Mouse (Mus musculus) c-Kit-positive CD71-positive TER-119-positive erythroid progenitor cells, embryonic 14.5 days (primary cell): ENCODE data around the gene Nfix.

Experiments used
- DNase-seq: peaks from one replicate; pipeline ENCODE4 v3.0.0-alpha.2; 2013; ENCODE audit warnings: low spot score

Gene Nfix

DNA sequence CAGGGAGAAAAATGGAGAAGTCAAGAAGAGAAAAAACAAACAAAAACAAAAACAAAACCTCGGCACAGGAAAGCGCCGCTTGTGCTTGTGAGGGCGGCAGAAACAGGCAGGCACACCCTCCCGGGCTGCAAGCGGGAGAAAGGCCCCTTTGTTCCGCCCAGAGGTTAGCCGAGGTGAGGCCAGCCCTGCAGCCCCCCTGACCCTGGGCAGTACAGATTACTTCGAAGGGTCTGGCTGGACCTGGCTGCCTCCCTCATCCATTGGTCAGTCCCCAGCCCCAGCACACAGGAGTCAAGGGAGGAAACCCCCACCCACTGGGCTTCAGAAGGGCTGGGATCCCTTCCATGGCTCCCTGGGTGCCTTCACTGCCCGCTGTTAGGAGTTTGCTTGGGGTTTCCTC, 61.9 kb downstream of the Nfix start:
- DNase-seq: no peak

DNA sequence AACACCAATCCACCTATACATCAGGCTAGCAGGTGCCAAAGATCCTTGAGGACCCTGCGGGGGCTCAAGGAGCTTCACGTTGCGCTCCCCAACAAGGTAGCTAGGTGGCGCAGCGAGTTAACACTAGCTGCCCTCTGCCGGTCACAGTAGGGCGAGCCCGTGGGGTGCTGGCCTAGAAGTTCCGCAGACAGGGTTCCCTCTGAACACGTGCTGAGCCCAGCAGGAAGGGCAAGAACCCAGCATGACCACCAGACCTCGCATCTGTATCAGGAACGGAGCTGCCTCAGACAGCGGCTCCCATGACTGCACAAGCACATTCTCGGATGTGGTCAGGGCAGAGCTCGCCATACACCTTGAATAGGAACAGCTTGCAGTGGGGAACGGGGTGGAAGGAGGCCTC, 62.5 kb downstream of the Nfix start:
- peak; percentile 79 for DNase-seq

DNA sequence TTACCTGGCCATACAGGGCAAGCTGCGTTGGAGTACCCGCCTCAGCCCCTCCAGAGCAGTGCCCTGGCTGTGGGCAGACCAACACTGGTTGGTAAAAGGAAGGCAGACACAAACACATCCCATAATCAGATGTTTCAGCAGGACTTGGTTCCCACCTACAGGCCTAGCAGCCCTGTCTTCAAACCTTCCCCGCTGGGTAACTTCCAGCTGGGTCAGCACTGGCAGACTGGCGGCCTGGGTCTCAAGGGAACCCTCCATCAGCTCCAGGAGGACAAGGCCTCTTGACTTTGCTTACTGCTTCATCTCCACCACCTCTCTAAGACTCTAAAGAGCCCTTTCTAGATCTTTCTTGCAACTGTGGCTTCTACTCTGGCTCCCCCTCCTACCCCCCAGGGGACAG, 63.6 kb downstream of the Nfix start:
- no peak for DNase-seq

DNA sequence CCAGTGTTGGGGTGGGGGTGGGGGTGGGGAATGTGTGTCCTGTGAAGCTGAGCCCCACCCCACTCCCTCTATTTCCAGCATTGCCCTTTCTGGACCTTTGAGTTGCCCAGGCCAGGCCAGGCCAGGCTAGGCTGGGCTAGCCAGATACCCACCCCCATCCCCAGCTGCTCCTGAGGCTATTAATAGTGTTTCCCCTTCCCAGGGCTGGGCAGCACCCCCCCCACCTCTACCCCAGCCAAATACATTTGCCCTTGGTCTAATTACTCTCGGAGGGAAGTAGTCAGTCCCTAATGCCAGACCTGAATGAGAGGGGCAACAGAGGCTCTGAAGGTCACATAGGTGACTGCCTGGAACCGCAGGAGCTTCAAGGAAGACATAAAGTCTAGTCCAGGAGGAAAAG, 64.5 kb downstream of the Nfix start:
- DNase-seq: no peak

DNA sequence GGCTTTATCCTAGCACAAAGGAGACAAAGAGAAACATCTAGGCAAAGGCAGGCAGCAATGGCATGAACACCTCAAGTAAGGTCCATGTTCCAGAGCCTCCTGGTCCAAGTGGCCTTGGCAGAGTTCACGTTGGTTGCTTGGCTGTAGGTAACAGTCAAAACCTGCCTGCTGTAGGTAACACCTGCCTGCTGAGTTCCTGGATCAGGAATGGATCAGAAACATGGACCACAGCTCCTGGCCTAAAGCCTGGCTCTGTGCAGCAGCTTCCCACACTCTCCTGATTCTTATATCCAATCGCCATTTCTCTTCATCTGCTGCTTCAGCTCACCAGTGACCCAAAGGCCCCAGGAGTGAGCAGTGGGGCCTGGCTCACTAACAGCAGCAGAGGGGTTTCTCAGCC, 65.5 kb downstream of the Nfix start:
- no peak for DNase-seq

DNA sequence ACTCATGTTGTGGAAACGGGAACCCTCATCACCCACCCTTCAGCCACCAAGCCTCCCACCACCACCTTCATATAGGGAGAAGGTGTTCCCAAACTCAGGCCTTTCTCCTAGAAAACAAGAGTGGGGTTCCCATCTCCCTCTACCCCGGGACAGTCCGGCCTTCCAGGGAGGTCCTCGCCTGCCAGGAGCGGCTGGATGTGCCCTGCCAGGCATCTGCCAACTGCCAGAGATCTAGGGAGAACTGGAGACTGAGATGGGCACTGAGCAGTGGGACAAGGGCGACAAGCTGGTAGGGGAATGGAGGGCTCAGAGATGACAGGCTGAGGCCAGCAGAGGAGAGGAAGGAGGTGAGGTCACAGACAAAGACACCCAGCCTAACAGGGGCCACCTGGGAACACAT, 66.2 kb downstream of the Nfix start:
- no peak for DNase-seq

DNA sequence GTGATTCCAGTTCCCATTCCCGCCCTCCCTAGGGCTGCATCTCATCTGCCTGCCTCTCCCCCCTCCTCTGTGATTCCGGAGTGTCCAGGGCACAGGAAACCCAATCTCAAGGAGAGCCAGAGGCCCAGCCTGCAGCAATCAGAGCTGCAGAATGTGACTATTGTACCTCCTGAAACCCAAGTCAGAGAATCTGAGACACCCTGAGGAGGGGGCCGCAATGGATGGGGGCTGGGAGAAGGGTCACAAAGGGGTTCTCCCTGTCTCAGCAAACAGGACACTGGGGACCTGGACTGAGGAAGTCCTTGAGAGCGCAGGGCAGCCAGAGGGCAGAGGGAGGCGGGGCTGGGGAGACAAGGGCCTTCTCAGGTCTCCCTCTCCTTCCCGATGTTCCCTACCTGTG, 67.1 kb downstream of the Nfix start:
- no peak for DNase-seq

DNA sequence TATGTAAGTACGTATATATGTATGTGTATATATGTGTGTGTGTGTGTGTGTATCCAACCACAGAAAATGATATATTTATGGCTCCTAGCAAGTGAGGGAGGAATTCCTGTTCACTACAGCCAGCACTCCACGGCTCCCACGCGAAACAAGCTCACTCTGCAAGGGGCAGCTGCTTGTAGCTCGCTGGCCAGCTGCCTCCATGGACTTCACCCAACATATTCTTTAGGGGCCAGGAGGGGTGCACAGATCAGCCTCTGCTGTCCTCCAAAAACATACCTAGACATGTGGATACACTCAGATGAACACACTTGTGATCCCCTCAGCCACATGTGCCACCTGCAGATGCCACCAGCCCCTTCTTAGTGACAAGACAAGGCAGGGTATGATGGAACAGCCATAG, 67.6 kb downstream of the Nfix start:
- DNase-seq: no peak

DNA sequence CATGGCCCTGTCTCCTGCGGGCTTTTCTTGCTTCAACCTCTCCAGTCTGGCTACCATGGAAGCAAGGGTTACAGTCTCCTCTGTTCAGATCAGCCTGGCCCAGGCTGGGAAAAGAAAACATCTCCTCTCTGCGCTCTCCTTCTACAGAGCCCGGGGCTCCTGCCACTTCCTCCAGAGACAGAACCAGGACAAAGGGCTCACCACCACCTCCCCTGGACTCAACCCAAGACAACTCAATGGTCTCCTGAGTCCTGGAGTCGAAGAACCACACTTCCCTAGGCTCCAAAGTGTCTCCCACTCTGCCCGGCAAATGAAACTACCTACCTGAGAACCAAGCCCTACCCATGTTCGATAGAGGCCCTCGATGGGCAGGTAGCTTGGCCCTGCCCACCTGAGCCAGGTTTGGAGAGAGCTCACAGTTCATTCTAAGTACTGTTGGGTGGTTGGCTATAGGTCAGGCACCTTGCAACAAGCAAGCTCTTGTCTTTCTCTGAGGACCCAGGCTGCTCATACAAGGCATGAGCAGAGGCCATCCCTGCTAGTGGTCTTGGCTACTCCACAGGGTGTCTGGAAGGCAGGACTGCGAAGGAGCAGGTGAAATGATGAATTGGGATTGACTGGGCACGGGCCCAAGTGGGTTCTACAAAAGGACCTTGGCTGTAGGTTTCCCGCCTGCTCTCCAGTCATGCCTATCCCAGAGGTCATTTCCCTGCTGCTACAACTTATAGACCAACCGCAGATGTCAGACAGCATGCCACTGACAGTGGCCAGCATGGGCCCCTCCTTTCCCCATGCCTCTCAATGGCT, 68.6 kb downstream of the Nfix start:
- no peak for DNase-seq

DNA sequence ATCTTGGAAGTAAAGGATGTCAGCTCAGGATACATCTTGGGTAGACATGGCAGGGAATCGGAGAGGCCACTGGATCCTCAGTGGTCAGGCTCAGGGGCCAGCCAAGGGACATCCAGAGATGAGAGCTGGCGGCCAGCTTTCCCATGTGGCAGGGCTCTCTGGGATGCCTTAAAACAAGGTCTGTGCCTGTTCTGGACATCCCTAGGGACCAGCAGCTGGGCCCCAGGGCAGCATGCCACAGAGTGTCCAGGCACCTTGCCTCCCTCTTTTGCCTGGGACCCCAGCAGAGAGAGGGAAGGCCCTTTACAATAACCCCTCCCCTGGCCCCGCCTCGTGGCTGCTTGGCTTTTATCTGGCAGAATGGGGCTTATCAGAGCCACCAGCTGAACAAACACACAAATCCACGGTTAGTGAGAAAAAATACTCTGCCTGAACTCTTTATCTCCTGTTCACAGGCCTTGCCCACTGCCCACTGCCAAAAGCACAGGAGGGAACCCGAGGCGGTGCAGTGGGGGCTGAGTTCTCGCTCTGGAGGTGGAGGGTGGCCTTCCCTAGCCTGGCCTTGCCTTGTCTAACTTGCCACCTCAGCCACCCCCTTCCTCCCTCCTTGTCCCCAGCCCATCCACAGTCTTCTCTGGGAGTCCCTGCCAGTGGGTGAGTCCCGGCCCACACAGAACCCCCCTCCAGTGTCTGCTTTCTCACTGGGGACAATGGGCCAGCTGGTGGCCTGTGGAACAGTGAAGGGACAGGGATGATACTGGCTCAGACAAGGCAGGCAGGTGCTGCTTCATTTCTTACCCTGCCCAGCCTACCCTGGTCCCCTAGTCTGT, 69.4 kb downstream of the Nfix start:
- peak; percentile 91 for DNase-seq

DNA sequence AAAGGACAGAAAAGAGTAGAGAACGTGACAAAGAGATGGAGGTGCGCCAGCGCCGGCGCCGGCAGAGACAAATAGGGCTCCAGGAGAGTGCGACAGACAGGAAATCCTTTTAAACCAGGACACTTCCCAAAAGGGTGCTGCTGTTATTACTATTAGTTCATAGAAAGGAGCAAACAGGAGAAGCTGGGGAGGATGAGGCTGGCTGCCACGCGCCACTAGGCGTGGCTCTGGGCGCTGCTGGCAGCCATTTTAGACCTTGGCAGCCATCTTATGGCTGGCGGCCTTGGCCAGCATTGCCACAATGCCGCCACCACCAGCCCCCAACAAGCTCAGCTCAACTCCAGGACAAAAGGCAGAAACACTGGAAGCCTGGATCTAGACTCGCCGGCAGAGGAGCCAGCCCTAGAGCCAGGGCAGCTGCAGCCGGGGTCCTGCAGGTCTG, 70.2 kb downstream of the Nfix start:
- no peak for DNase-seq

DNA sequence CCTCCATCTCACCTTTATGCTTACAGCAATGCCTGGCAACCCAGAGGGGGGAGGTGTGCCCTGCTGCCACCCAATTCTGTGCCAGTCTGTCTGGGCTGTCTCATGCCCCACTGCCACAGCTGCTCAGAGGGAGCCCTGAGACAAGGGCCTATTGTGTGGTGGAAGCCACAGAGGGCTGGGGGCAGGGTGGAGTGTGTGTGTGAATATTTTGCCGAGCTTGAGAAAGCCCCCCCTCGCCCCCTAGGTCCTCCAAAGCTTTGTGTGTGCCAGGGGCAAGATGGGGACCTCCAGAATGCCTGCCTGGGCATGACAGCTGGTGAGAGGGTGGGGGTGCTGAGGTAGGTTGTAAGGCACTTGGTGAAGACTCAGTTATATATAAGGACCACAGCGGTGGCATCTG, 71.7 kb downstream of the Nfix start:
- DNase-seq: no peak

DNA sequence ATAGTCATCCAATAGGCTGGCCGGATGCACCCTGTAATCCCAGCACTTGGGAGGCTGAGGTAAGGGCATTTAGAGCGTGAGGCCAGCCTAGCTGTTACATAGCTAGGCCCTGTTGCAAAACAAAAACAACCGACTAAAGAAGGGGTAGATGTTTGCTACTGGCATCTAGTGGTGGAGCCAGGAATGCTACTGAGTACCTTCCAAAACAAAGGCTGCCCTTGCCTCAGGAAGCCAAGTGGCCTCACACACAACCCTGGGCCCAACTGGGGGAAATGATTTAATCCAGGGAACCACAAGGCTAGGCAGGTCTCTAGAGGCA, 74.2 kb downstream of the Nfix start:
- DNase-seq: no peak

DNA sequence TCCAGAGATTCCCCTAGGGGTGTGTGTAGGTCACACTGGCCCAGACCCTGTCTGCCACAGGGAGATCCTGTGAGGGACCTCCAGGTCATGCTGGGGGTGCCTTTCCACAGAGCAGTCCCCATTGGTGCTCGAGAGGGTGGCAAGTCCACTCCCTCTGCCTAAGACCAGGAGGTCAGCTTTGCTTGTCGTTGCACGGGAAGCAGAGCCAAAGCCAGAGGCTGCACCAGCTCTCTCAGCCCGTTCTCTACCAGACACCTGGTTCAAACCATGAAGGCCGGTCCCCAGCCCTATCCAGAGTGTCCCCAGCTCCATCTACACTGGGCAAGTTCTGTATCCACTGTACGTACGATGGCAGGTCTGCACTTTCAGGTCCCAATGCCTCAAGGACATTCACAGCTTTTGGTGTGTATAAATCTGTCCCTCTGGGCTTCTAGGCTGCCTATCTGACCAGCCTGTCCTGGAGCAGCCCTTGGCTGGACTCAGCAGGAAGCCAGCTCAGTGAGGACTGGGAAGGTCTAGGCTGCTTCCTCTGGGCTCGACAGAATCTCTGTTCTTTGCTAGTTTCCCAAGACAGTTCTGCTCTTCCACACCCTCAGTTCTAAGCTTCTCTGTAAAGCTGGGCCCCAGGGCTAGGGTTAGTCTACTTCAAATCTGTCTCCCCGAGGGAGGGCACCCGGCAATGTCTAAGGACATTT, 74.8 kb downstream of the Nfix start:
- DNase-seq: no peak

DNA sequence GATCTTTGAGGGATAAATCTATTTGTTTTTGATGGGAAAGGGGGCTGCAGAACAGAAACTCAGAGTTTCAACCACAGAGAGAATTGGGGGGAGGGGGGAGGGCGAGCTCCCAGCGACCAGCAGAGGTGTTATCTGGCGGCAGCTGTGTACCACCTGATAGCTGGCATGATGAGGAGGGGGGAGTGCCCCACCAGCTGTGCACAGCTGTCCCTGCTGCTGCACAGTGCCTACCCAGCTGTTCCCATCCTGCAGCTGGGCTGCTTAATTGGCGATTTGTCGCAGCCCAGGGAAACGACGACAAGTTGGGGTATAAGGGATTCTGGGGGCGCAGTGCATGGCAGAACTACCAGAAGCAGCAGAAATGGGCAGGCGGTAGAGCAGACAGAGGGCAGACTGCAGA, 75.5 kb downstream of the Nfix start:
- DNase-seq: no peak

DNA sequence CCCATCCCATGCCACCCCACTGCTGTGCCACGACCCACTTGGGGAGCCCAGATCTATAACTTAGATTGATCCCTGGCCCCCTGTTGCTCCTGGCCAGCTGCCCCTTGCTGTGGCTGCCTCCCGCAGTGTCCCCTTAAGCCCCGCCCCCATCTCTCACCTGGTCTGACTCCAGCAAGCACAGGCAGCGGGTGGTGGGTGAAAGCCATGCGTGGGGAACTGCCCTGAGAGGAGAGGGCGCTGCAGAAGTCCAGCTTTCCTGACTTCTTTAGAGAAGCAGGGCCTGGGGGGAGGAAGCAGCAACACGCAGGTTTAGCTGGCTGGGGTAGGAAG, 76.6 kb downstream of the Nfix start:
- DNase-seq: no peak

DNA sequence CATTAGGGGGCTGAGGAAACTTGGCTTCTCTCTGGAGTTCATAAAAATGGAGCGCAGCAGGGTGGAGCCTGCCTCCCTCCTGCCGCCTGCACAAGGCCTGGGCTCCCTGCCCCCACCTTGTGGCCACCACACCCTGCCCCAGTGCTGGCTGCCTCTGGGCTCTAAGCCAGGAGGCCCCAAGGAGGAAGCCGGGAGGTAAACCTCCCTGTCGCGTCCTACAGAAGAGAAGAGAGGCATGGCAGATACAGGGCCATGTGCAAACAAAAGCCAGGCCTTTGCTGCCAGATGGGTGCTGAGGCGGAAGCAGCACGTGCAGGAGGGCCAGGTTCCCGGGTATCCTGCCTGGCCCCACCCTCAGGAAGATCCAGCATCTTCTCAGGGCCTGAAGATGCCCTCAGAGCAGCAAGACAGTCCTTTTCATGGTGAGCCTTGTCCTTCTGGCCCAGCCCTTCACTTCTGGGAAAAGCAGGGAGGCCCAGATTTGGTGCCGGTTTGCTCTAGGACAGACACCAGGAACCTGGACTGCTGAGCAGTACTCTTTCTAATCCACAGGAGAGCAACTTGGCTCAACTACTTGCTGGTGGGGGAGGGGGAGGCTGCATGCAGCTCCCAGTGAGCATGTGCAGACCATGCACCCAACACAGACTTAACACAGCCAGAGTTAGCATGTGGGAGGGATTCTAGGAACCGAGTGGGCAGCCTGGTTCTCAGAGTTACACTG, 77.1 kb downstream of the Nfix start, which contains the start of gene G430095P16Rik:
Gene G430095P16Rik (plus strand): TSS at position 158 of the 721 bp plus-strand sequence.
- peak; percentile 81 for DNase-seq

DNA sequence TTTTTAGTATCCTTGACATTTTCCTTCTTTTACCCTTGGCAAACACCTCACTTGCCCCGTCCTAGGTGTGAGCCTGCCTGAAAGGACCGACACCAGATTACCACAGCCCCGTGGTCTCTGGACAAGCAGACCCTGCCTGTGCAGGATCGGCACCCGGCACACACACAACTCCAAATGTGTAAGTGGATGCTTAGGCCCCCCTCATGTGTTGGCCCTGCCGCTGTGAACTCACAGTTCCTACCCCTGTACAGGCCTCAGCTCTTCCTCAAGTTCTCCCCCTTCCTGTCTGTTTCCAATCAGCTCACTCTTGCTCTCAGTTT, 77.7 kb downstream of the Nfix start:
- no peak for DNase-seq

DNA sequence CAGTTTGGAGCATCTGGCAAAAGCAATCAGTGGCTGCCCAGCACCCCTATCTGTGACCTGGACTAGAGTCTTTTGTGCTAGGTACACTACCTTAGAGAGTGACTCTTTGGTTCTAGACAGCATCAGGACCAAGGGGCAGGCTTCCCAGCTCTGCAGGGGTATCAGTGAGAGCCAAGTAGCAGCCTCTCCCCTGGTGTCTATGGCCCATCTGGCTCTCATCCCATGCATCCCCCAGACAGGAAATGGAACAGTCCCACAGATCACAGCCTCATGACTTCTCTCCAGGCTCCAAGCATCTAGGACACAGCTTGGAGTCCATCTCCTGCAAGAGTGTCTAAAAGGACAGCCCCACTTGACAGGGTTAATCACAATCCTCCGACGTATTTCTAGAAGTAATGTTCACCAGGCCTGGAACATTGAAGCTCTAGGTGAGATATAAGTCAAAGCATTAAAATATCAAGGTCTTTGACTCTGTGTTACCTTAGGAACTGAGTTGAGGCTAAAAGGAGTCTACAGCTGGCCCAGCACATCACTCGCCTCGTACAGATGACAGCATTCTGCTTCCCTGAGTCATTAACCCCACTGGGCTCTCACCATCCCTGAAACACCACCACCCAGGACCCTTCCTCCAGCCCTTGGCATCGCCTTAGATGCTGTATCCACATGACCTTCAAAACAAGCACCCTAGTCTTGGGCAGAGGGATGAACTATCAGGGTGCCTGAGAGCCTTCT, 81.0 kb downstream of the Nfix start:
- no peak for DNase-seq

DNA sequence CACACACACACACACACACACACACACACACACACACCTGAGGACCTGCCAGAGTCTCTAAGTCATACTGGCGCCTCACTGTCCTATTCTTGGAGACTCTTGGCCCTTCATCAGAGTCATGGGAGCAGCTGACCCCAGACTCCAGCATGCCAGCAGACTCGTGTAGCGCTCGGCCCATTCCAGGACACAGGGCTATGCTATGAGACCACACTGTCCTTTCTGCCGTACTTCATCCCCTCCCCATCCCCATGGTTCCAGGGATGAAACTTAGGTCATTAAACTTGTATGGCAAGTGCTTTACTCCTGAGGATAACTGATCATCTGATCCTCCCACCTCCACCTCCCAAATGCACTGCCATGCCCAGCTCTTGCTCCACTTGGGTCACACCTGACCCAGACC, 81.7 kb downstream of the Nfix start:
- DNase-seq: no peak

DNA sequence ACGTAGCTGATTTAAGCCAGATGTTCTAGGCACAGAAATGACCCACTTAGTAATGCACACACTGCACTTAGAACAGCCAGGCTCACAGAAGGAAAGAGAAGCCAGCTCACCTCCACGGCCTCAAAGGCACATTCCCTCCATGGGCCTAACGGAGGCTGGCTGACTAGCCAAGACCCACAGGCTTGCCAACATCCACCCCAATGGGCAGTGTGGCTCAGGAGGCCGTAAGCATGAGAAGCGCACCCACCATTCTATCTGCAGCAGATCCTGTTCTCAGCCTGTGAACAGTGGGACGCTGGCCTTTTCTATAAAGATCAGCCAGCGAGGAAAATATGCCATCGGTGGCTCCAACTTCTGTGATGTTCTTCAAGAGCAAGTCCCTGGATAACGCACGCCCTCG, 83.4 kb downstream of the Nfix start:
- no peak for DNase-seq

DNA sequence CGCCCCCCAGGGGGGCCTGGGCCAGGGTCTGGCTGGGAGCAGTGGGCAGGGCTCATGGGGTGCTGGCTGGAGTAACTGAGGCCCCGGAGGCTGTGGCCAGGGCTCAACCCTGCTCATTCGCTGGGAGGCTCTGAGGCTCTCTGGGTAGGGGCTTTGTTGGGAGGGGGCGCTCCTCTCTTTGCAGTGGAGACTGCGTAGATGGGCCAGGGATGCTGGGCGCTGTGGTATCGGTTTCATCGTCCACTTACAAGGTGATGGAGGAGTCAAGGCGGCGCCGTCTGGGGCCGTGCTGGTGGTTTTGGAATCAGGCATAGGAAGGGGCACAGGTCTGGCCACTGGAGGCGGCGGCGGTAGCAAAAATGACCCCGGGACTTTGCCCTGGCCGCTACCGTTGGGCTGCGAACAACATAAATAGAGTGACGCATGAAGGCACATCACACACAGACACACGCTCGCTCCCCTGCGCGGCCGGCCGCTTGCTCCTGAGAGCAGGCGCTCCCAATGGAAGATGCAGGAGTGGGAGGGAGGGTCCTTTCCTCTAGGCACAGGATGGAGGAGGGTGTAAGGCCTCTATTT, 84.2 kb downstream of the Nfix start:
- no peak for DNase-seq
